Mouse (Mus musculus) cortical plate, adult 2 months (tissue): ENCODE results near the gene Zfp641.

Source experiments
- CTCF ChIP-seq: fragments of 200-500 bp; IDR thresholded peaks from 2 replicates; pipeline ENCODE4 v1.5.1; 2011; ENCODE audit warnings: mild to moderate bottlenecking, control low read depth, low read length; ENCODE audit not compliant: insufficient read depth; ENCODE audit errors: extremely low read depth
- POLR2A ChIP-seq: fragments of 200-500 bp; IDR thresholded peaks from 2 replicates; pipeline ENCODE4 v1.6.1; 2011; ENCODE audit warnings: mild to moderate bottlenecking, low read length, control low read depth; ENCODE audit not compliant: insufficient read depth; ENCODE audit errors: extremely low read depth

GRCm38 (mm10) chr15:98293651-98294050, 2.3 kb downstream of the Zfp641 start:
- TF ChIP-seq CTCF (no peak), POLR2A (no peak)
